Mouse (Mus musculus) gastrocnemius, postnatal 4 days (tissue): ENCODE measurements around the gene Lbp. TPM values are rescaled to one million over a fixed set of nuclear protein-coding genes. Genes with fewer than 3 reads are reported as not detected.

ENCODE experiments used
- DNase-seq, 2 experiments: peaks; one replicate each; pipeline ENCODE4 v3.0.0; 2021 to 2022; ENCODE audit warnings: low spot score in 2 of 2, mixed read lengths in 2 of 2
- total RNA-seq, 2 experiments: library from RNA; stranded (reverse); gene quantifications; 2 replicates each; pipeline ENCODE4 v1.2.3; 2021

Gene Lbp
- total RNA-seq, 2 experiments from 2014 or later, result 10.0 to 10.9 TPM

DNA sequence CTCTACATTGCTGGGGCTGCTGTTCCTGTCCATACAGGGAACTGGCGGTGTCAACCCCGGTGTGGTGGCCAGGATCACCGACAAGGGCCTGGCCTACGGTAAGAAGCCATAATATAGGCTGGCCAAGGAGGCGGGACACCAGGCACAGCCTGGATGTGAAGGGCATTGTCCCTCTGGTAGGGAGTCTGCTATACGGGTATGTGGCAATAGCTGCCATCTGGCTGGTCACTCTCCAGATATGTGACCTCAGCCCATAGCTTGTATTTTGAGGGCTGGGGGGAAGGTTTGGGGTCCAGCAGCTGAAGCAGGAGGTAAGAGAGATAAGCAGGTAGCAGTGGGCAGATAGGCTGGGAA, 380 bp downstream of the Lbp start:
- DNase-seq, result no peak

- DNase-seq, result no peak
Measured at GRCm38 (mm10) chr2:158308276-158308675, 2.0 kb downstream of the Lbp start.

DNA sequence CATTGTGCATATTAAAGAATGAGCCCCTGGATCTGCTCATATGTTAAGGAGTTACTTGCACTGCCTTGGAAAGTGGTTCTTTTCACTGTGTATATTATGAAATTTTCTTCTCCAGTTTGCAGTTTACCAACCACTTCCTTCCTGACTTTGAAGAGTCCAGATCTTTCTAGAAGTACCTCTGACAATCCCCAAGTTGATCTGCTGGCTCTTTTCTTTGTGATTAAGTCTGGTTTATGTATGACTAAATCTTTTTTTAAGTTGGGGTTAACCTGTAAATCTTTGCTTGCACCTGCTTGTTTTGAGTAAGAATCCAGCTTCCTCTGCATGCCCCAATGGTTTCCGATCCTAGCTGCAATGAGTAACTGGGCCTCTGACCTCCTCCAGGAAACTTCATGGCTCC, 6.8 kb downstream of the Lbp start:
- no peak for DNase-seq

DNA sequence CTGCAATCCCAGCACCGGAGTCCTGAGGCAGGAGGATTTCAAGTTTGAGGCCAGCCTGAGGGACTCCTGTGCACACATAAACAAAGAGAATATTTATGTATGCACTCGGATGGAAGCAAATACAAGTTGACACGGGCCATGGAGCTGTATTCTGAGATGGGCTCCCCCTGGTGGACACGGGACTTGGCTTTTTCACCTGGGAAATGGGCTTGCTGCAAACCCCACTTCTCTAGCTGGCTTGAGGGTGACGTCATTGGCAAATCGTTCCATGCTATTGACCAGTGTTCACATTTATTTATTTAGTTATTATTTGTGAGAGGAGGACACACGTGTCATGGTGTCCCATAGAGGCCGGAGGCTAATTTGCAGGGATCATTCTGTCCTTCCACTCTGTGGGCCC, 10.1 kb downstream of the Lbp start:
- no peak for DNase-seq

GRCm38 (mm10) chr2:158317026-158317425, 10.7 kb downstream of the Lbp start:
- peak in 1 of 2 experiments; percentile 71 for DNase-seq

- DNase-seq, result no peak
Measured at GRCm38 (mm10) chr2:158321596-158321995, 15.3 kb downstream of the Lbp start.

DNA sequence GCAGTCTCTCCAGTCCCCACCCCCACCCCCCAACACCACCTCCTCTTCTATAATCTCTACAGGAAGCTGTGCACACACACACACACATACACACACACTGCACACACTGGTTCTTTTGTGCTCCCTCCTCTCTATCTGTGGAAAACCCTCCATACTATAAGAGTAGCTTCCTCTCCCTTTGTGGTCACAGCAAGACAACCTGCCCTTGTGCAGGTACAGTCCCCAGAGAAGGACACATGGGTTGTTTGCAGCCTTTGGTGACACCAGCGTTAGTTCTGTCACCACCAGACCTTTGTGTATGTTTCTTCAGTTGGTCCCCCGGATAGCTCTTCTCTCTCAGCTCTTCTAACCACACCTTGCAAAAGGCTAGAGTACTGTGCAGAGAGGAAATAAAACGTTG, 16.6 kb downstream of the Lbp start:
- no peak for DNase-seq

GRCm38 (mm10) chr2:158324531-158325190, 18.4 kb downstream of the Lbp start:
- no peak for DNase-seq

DNA sequence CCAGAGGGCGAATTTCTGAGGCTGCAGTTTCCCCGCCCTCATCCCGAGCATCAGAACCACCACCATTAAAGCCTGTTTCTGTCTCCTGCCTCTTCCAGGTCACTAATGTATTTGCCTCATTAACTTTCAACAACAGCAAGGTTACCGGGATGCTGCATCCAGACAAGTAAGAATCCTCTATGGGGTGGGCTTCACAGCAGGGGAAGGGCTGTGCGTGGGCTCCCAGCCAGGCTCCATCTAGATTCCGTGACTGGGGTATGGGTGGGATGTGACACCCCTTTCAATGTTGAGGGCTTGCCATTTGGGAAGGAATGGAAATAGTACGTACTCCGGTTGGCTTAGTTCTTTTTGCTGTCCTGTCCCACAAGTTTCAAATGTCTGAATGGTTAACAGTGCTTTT, 19.3 kb downstream of the Lbp start:
- no peak for DNase-seq

GRCm38 (mm10) chr2:158334356-158334755, 28.1 kb downstream of the Lbp start:
- no peak for DNase-seq

DNA sequence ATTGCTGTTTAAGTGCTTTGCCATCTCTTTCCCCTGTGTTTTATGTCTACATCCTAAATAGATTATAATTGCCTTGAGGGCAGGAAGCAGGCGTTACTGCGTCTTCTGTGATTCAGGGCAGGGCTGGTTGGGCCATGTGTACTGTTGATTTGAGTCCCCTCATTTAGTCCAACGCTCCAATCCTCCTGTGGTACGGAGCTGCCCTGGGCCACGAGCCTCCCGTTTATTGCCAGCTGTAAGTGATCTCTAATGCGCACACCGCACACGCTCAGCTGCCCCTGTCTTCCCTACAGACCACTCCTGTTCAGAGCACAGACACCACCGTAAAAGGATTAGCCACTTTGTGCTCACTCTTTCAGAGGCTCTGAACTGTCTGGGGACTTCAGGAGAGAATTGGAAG, 31.4 kb downstream of the Lbp start:
- no peak for DNase-seq

DNA sequence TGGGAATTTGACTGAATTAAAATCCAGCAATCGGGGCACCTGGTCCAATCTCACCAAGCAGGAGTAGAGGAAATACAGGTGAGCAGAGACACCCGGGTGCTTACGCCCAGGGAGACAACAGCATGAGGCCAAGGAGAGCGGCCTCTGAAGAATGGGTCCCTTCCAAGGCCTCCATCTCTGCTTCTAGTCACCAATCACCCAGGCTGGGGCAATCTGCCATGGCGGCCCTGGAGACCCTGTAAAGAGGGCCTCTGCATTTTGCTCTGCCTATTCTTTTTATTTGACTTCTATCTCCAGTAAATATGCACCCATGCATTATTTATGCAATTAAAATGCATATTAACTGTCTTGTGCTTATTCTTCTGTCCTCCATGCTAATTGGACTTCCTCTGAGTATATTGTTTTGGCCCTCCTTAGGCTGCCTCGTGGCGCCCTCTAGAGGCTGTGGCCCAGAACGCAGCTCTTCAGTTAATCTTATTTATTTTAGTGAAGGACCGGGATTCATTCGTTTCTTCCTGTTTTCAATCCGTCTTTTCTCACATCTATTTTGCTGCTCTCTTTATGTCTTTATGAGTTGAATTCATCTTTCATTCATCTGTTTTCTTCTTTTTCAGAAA, 33.8 kb downstream of the Lbp start:
- DNase-seq, result peak in 1 of 2 experiments; percentile 51

DNA sequence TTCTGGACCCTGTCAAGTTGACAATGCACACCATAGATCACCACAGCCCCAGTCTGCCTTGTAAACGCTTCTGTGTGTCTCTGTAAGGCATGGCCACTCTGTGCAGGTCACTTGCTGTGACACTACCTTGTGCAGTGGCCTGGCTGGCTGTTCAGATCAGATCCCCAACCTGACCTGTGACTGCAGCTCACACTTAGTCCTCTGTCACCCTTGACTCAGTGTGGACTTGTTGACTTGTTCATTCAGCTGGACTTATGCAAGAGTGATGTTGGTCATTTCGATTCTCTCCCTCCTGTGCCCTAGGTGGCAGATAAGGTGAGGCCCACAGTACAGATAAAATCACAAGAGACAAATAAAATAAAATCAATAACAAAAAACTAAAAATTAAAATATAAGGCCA, 35.0 kb downstream of the Lbp start:
- DNase-seq, result no peak

- no peak for DNase-seq
Measured at GRCm38 (mm10) chr2:158343495-158343894, 37.2 kb downstream of the Lbp start.

- no peak for DNase-seq
Measured at GRCm38 (mm10) chr2:158346467-158346866, 40.2 kb downstream of the Lbp start.

DNA sequence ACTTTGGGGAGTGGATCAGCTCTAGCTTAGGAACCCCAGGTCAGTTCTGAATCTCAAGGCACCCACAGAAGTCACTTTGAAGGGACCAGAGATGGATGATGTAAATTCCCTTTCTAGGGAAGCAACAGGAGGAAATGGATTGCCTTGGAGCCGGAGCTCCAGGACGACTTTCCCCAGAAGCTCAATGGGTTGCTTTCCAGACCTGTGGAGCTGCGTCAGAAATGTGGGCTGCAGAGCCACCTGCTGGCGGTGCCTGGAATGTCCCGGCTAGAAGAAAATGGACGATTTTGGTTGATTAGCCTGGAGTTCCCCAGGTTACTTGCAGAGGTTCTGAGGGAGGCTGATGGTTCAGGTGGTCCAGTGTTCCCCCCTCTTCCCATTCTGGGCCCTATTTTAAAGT, 41.6 kb downstream of the Lbp start:
- peak in 1 of 2 experiments; percentile 62 for DNase-seq

GRCm38 (mm10) chr2:158352801-158353520, 46.7 kb downstream of the Lbp start:
- DNase-seq, result no peak

- no peak for DNase-seq
Measured at GRCm38 (mm10) chr2:158354348-158355114, 48.2 kb downstream of the Lbp start.

DNA sequence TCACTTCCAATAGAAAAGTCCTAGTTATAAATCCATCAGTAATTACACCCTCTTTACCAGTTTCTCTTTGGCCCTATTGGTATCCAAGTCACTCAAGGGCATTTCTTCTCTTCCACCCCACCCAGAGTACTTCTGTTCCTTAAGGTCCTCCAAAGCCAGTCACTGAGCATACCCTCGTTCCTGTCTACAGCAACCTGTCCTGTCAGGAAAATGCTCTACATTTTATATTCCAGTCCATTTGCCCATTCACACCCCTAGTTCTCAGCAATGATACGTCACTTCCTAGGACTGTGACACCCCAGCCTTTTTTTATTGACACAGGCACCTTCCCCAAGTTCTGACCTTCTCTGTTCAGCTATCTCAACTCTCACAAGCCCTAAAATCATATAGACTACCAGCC, 48.9 kb downstream of the Lbp start:
- no peak for DNase-seq

- DNase-seq, result no peak
Measured at GRCm38 (mm10) chr2:158356121-158356520, 49.8 kb downstream of the Lbp start.

DNA sequence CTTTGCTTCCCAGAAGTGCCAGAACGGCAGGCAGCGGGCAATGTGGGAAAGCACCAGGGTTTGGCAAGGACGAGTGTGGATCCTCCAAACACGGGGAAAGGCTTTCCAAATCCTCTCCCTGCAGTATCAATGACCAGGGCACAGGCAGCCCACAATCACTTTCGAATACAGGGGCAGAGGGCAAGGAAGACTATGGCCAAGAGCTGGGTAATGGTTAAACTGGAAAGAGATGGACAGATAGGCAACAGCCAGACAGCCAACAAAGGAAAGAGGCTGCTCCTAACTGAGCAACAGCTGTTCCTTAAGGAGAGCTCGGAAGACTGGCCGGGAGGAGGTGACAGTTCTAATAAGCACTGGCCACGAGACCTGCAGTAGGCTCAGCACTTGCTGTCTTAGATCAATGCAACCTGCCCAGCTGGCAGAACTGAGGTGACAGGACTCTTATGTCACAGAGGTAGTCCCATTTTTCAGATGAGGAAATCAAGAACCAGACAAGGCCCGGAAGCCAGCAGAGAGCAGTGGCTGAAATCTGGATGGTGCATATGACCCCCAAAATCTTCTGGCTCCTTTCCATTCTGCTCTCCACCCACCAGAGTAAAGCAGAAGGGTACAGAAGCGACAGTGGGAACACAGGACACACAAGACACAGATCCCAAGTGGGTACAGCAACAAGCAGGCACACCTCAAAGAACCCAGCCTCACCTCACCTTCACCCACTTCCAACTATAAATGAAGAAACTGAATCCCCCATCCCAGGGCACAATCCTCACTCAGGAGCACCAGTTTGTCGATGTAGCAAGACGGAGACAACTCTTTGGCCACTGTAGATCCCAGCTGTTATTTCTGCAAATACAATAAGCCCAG, 53.7 kb downstream of the Lbp start:
- DNase-seq, result no peak
